Mouse (Mus musculus) limb, embryonic 13.5 days (tissue): Measurements from ENCODE around the gene Nudt7. TPM values are rescaled to one million over a fixed set of nuclear protein-coding genes. Genes with fewer than 3 reads are reported as not detected.

ENCODE experiments used
- ATAC-seq: fragments of 200-750 bp; cut with Nextera tagmentation; 2 replicates; pipeline ENCODE4 v1.8.0; 2017; ENCODE audit warnings: low read depth, moderate number of reproducible peaks, moderate TSS enrichment; ENCODE audit not compliant: low FRiP score
- H3K27ac ChIP-seq: fragments of 300-500 bp; sonication (generic); 2 replicates; pipeline ENCODE4 v1.5.1; 2015; ENCODE audit warnings: inconsistent platforms, mild to moderate bottlenecking, moderate library complexity
- H3K27me3 ChIP-seq: fragments of 300-500 bp; sonication (generic); 2 replicates; pipeline ENCODE4 v1.6.1; 2015; ENCODE audit warnings: mild to moderate bottlenecking, inconsistent platforms
- H3K36me3 ChIP-seq: fragments of 300-500 bp; sonication (generic); 2 replicates; pipeline ENCODE4 v1.6.1; 2015; ENCODE audit warnings: inconsistent platforms, mild to moderate bottlenecking, moderate library complexity
- H3K4me1 ChIP-seq: fragments of 300-500 bp; sonication (generic); 2 replicates; pipeline ENCODE4 v1.6.1; 2015; ENCODE audit warnings: inconsistent platforms
- H3K4me2 ChIP-seq: fragments of 300-500 bp; sonication (generic); replicated peaks from 2 replicates; pipeline ENCODE4 v1.6.1; 2015; ENCODE audit warnings: inconsistent platforms, mild to moderate bottlenecking, moderate library complexity
- H3K4me3 ChIP-seq: fragments of 300-500 bp; sonication (generic); 2 replicates; pipeline ENCODE4 v1.5.1; 2015; ENCODE audit warnings: moderate library complexity, mild to moderate bottlenecking, inconsistent platforms
- H3K9ac ChIP-seq: fragments of 300-500 bp; sonication (generic); 2 replicates; pipeline ENCODE4 v1.6.1; 2015; ENCODE audit warnings: mild to moderate bottlenecking, inconsistent platforms
- H3K9me3 ChIP-seq: fragments of 300-500 bp; sonication (generic); 2 replicates; pipeline ENCODE4 v1.6.1; 2016; ENCODE audit warnings: inconsistent platforms
- WGBS: fragments of 180-500 bp; shearing (Covaris S2); methylation state at CpG from one replicate; pipeline ENCODE4 v1.1.7; 2015; 5-methylcytosine and 5-hydroxymethylcytosine counted together
- polyA plus RNA-seq: library from polyadenylated mRNA; unstranded; fragments of >200 nt; fragmentation: Nextera tagmentation; extraction: Ambion mirVana; gene quantifications from 2 replicates; pipeline ENCODE4 v1.2.1, GENCODE M21; 2015

Gene Nudt7
- polyA plus RNA-seq, 1 experiment from 2014 or later, result 13.3 TPM

DNA sequence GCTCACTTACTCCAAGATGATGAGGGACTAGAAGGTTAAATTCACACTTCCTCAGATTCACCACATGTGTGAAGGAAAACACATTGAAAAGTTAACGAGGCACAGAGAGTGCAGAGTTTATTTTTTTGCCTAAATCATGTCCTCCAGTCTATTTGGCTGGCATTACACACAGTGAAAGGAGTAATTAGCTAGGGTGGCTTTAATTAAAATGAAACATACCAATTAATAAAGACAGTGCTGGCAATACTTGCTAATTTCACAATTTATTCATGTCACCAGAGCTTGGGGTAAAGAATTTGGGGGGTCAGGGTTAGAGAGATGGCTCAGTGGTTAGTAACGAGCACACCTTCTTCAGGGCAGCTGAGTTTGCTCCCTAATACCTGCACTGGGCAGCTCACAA, 25.2 kb downstream of the Nudt7 start:
- Histone ChIP-seq H3K27me3 (no peaks in the 10 kb centered on the region), H3K9me3 (no peaks in the 10 kb centered on the region), H3K27ac (no peak overlapping the region), H3K4me1 (peaks cover 11% of the 10 kb centered on the region), H3K4me3 (no peak overlapping the region), H3K9ac (no peak overlapping the region), H3K36me3 (no peaks in the 10 kb centered on the region), H3K4me2 (no peak overlapping the region)
- 48% methylated on average over 2 of the region's 2 CpGs for WGBS
- no peak for ATAC-seq

DNA sequence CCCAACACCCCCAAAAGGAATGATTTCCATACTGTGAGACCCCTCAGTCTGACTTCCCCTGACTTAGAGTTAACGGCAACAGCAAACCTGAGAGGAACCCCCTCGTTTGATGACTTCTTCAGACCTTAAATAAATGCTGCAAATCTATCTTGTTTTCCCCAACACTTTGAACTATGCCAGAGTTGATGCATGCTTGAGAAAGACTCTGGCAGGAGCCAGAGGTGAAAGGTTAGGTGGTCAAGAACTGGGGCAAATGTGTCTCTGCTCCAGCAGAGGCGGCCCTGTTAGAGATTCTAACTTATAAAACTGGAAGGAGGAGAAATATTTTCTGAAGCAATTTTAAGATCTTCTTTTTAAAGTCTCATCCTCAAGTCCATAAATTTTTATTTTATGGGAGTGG, 26.3 kb downstream of the Nudt7 start:
- WGBS, result 56% methylated on average over 3 of the region's 3 CpGs
- Histone ChIP-seq H3K4me3 (no peak overlapping the region), H3K4me2 (no peak overlapping the region), H3K27ac (no peak overlapping the region), H3K27me3 (no peaks in the 10 kb centered on the region), H3K9ac (no peak overlapping the region), H3K36me3 (no peaks in the 10 kb centered on the region), H3K4me1 (0 out of 2 replicates have a peak, but pooled peaks cover under 1% of the 10 kb centered on the region), H3K9me3 (no peaks in the 10 kb centered on the region)
- ATAC-seq, result no peak

- Histone ChIP-seq H3K4me3 (no peak overlapping the region), H3K9me3 (no peaks in the 10 kb centered on the region), H3K9ac (no peak overlapping the region), H3K27ac (no peak overlapping the region), H3K27me3 (no peaks in the 10 kb centered on the region), H3K36me3 (no peaks in the 10 kb centered on the region), H3K4me2 (no peak overlapping the region), H3K4me1 (peaks cover 10% of the 10 kb centered on the region)
- ATAC-seq, result no peak
- 91% methylated on average over 3 of the region's 3 CpGs for WGBS
Measured at GRCm38 (mm10) chr8:114163871-114164270, 30.5 kb downstream of the Nudt7 start.

DNA sequence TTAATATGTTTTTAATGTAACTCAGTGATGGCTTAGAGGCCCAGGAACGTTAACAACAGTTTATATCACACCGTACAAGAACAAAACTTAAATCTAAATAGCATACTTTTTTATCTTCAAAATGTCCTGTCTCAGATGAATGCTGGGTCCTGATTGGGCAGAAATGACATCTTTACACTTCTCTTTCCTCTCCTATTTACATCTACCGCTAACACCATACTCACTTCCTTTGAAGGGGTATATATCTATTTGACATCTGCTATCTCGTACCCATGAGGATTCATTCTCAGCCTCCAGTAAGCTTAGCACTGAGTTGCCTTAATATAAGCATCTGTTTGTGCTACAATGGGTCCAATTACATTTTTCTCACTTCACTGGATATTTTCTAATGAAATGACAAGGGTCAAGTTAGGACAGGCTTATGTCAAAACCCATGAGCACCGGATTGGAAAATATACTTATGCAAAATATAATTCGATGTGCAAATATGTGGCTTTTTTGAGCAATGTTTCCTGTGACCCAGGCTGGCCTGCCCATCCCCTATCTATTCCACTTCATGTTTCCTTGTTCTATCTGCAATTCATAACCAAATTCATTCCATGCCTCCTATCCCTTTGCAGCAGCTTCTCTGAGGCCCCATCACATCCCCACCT, 31.2 kb downstream of the Nudt7 start:
- Histone ChIP-seq H3K4me3 (no peak overlapping the region), H3K9ac (no peak overlapping the region), H3K36me3 (no peaks in the 10 kb centered on the region), H3K4me1 (peaks cover 10% of the 10 kb centered on the region), H3K9me3 (no peaks in the 10 kb centered on the region), H3K27ac (no peak overlapping the region), H3K27me3 (no peaks in the 10 kb centered on the region), H3K4me2 (no peak overlapping the region)
- ATAC-seq, result no peak
- 84% methylated on average over 6 of the region's 6 CpGs for WGBS

- no peaks in the 10 kb centered on the region for H3K36me3 ChIP-seq
- H3K4me1 ChIP-seq, result peaks cover 10% of the 10 kb centered on the region
- H3K4me3 ChIP-seq, result no peak overlapping the region
- H3K9me3 ChIP-seq, result no peaks in the 10 kb centered on the region
- no peak for ATAC-seq
- H3K27me3 ChIP-seq, result no peaks in the 10 kb centered on the region
- no peak overlapping the region for H3K27ac ChIP-seq
- H3K4me2 ChIP-seq, result no peak overlapping the region
- 26% methylated on average over 2 of the region's 2 CpGs for WGBS
- no peak overlapping the region for H3K9ac ChIP-seq
Measured at GRCm38 (mm10) chr8:114165741-114166140, 32.4 kb downstream of the Nudt7 start.

DNA sequence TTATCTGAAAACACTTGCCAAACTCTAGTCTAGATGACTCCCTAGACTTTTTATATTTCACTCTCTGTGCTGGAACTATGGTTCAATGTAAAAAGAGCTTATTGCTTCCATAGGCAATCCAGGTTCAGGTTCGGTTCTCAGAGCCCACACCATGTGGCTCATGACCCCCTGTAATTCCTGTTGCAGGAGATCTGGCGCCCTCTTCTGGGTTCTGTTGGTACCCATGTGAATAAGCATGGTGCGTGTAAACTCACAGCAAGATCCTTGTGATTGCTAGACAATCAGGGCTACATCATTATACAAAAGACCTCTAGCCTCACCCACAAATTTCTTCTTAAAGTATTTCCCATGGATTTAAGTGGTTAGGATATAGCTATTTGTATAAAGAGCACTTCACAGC, 43.4 kb downstream of the Nudt7 start:
- 69% methylated on average over 3 of the region's 3 CpGs for WGBS
- Histone ChIP-seq H3K9ac (no peak overlapping the region), H3K27me3 (no peaks in the 10 kb centered on the region), H3K27ac (no peak overlapping the region), H3K4me3 (no peak overlapping the region), H3K4me2 (no peak overlapping the region), H3K4me1 (no peaks in the 10 kb centered on the region), H3K36me3 (no peaks in the 10 kb centered on the region), H3K9me3 (no peaks in the 10 kb centered on the region)
- ATAC-seq, result no peak

- H3K4me2 ChIP-seq, result no peak overlapping the region
- H3K27me3 ChIP-seq, result no peaks in the 10 kb centered on the region
- no peaks in the 10 kb centered on the region for H3K36me3 ChIP-seq
- H3K4me1 ChIP-seq, result no peaks in the 10 kb centered on the region
- H3K27ac ChIP-seq, result no peak overlapping the region
- ATAC-seq, result no peak
- H3K9me3 ChIP-seq, result no peaks in the 10 kb centered on the region
- H3K4me3 ChIP-seq, result no peak overlapping the region
- 84% methylated on average over 5 of the region's 5 CpGs for WGBS
- no peak overlapping the region for H3K9ac ChIP-seq
Measured at GRCm38 (mm10) chr8:114193334-114193733, 60.0 kb downstream of the Nudt7 start.

- no peak overlapping the region for H3K4me2 ChIP-seq
- 44% methylated on average over 2 of the region's 2 CpGs for WGBS
- H3K9me3 ChIP-seq, result no peaks in the 10 kb centered on the region
- no peaks in the 10 kb centered on the region for H3K4me1 ChIP-seq
- no peak overlapping the region for H3K27ac ChIP-seq
- no peak overlapping the region for H3K9ac ChIP-seq
- H3K4me3 ChIP-seq, result no peak overlapping the region
- H3K27me3 ChIP-seq, result peaks cover 15% of the 10 kb centered on the region
- no peaks in the 10 kb centered on the region for H3K36me3 ChIP-seq
- ATAC-seq, result no peak
Measured at GRCm38 (mm10) chr8:114198990-114199389, 65.6 kb downstream of the Nudt7 start.

Other genes with a start within 250 kb of the Nudt7 start
- gene Vat1l, start 72.1 kb downstream of the Nudt7 start, polyA plus RNA-seq, result 4.6 and 4.9 TPM in 2 replicates